Mouse (Mus musculus) hematopoietic stem cell, adult 5-6 weeks (primary cell): ENCODE measurements at regions not wholly inside any gene's neighbourhood (a gene's known extent, or its start where the extent isn't known, plus 50 kb on each side); places are given as distances from the start of the nearest gene placed in this dataset.
"Not testable (repeated sequence)": the region's sequence is repeated elsewhere in the genome, so short reads cannot be mapped to it uniquely, and the experiment has no call there.

Experiments used
- ATAC-seq, 2 experiments: fragments of 125-278 bp in 1 of 2; replicated peaks in 1 of 2; 2 replicates each; pipeline ENCODE4 v1.8.0; 2016 to 2017; ENCODE audit warnings: inconsistent platforms in 2 of 2, mild to moderate bottlenecking in 2 of 2, moderate number of reproducible peaks in 2 of 2, low read depth in 1 of 2, moderate TSS enrichment in 1 of 2; ENCODE audit not compliant: low FRiP score in 2 of 2, poor library complexity in 2 of 2, severe bottlenecking in 2 of 2, insufficient read depth in 1 of 2, low TSS enrichment in 1 of 2

DNA sequence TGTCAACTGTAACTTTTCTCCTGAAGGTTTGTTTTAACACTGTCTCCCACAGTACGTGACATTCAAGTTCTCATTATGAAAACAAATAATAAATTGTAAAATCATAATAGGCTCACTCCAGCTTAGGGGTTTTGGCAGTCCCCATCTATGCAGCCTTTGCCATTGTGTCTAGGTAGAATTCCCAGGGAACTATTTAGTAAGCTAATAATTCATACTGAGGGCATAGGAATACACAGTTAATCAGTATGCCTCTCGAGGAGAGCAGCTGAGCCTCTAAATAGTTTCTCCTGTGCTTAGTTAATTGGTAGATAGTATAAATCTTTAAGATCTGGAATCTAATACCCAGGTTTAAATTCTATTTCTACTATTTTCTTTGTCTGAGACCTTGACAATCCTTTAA is 191.7 kb downstream of the Tprg start:
- ATAC-seq: no peak

DNA sequence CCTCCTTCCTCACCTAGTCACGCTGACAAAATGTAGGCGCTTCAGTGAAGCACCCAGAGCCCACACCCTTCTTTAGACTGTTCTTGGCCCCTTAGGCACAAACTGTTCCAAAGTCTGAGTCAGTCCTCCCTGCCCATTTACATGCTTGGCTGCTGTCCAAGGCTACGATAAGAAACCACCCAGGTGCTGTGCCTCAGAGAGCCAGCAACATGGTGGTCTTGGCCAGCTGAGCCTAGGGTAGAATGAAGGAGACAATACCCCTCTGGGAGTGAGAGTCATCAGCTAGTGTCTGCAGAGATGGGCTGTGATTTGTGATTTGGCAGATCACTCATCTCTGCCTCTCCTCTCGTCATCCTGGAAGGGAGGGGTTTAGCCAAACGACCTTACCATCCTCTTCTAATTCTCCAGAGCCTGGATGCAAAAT is 197.2 kb downstream of the Tprg start:
- ATAC-seq: no peak

GRCm38 (mm10) chr16:25485007-25485406 is 198.4 kb downstream of the Tprg start:
- no peak for ATAC-seq

- ATAC-seq: no peak
Observed at GRCm38 (mm10) chr16:25486477-25487094, 197.0 kb upstream of the Trp63 start.

DNA sequence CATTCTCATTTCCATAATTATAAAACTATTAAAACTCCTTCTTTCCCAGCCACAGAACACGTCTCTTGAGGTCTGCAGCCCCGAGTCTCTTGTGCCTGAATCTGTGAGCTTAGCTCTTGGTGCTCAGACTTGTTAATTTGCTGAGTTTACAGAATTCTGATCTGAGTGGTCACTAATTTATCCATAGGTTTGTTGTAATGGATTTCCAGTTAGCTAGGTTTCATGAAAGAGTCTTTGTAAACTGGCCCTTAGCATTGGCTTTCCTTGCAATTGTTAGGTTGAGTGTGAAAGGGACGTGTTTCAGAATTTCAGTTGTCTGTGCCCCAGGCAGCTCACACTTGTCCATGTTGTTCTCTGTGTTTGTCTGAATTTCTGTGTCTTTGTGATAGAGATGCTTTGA is 192.7 kb upstream of the Trp63 start:
- no peak for ATAC-seq

GRCm38 (mm10) chr16:25494153-25494552 is 189.4 kb upstream of the Trp63 start:
- no peak for ATAC-seq

DNA sequence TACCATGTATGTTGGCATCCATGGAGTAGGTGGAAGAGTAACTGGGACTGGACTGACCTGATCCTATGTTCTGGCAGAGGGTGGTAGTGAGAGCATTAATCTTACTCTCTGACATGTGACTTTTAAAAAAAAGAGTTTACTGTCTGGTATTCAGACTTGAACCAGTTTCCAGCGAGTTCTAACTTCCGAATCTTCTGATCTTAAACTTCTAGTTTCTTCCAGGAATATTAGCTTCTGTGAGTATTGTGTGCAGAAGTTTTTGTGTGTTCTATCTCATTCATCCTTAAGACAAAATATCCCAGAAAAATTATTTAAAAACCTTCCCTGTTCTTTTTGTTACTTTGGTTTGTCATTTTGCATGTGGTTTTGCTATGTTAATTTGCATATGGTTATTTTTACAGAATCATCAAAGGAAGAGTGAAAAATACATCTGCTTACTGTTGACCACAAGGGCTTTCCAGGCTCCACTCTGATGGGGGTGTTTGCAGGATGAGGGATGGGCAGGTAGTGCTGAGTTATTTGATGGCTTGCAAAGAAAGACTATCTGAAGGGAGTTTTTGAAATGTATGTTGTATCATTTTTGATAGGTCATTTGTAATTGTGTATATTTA is 187.9 kb upstream of the Trp63 start:
- no peak for ATAC-seq

GRCm38 (mm10) chr16:25504829-25505228 is 178.7 kb upstream of the Trp63 start:
- no peak for ATAC-seq

- ATAC-seq: no peak
Observed at GRCm38 (mm10) chr16:25517114-25517868, 166.3 kb upstream of the Trp63 start.

- not testable (repeated sequence) for ATAC-seq
Observed at GRCm38 (mm10) chr16:25523141-25523540, 160.4 kb upstream of the Trp63 start.

DNA sequence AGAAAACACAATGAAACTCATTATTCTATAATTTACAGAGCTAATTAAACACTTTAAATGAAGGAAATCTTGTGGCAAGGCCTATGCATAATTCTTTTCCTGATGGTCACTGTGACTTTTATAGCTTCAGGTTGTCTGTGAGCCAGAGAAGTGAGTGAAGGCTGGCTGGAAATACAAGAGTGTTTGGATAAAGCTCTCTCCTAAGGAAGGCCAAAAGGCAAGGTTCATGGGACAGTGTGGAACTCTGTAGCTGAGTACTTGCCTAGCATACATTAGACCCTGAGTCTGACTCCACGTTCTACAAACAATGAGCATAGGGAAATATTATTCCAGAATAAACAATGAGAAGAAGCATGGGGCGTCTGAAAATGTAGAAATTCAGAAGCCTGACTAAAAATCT is 159.9 kb upstream of the Trp63 start:
- no peak for ATAC-seq

GRCm38 (mm10) chr16:25527850-25528249 is 155.7 kb upstream of the Trp63 start:
- peak; percentile 32; a peak in 1 of 4 replicates for ATAC-seq

GRCm38 (mm10) chr16:25528313-25528712 is 155.2 kb upstream of the Trp63 start:
- peak in 1 of 2 experiments; percentile 53; a peak in 1 of 4 replicates for ATAC-seq

- ATAC-seq: no peak
Observed at GRCm38 (mm10) chr16:25529681-25530080, 153.9 kb upstream of the Trp63 start.

DNA sequence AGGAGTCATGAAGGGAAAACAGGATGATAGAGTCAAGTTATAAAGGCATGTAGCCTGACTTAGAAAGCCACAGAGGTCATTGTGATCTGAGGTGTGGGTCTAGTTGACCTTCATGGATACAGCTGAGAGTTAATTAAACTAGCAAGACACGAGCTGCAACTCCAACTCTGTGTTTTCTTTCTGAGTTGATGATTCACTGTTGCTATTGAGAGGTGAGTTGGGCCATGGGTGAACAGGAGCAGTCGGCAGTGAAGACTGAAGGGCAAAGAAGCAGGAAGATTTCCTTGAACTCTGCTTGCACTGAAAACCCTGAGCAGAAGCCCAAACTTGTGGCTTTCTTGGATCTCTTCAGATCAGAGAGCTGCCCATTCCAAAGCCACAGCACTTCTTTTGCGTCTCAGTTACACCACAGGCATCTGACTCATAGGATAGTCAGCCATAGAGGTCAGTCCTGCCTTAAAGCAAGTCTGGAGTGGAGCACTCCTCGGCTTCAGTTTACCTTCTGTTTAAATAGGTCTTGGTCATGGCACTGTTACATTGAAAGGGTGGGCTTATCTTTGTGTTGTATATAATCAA is 151.7 kb upstream of the Trp63 start:
- no peak for ATAC-seq

GRCm38 (mm10) chr16:25532519-25533205 is 150.9 kb upstream of the Trp63 start:
- no peak for ATAC-seq

DNA sequence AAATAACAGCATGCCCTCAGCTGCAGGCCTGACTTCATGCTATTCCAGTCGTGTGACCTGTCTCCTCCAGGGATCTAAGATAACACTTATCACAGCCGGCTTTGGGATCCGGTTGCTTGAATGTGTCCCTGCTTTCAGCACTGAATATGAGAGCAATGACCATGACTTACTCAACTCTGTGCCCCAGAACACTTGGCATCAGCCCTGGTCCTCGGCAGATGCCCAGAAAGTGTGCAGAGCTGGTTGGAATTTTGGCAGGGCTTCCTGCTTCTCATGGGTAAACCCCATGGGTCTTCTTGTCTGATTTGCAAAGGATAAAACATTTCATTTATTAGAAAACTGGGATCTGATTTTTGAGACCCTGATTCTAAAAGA is 150.4 kb upstream of the Trp63 start:
- ATAC-seq: no peak

DNA sequence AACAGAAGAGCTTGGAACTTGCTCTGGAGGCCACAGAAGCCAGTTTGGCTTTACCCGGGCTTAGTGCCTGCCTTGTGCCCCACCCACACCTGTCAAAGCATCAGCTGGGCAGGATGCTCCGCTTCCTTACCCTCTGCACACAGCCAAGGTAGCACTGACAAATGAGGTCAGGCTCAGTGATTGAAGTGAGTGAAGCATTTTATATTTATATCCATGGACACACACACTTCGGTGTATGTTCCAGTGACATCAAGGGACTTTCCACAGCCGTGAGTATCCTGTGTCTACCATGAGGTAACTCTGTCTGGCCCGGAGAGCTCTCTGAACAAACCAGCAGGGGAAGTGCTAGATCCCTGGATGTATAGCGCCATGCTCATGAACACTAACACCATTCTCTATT is 147.0 kb upstream of the Trp63 start:
- ATAC-seq: no peak
